Mouse (Mus musculus): ENCODE data around the gene Klhl4.

Gene Klhl4

DNA sequence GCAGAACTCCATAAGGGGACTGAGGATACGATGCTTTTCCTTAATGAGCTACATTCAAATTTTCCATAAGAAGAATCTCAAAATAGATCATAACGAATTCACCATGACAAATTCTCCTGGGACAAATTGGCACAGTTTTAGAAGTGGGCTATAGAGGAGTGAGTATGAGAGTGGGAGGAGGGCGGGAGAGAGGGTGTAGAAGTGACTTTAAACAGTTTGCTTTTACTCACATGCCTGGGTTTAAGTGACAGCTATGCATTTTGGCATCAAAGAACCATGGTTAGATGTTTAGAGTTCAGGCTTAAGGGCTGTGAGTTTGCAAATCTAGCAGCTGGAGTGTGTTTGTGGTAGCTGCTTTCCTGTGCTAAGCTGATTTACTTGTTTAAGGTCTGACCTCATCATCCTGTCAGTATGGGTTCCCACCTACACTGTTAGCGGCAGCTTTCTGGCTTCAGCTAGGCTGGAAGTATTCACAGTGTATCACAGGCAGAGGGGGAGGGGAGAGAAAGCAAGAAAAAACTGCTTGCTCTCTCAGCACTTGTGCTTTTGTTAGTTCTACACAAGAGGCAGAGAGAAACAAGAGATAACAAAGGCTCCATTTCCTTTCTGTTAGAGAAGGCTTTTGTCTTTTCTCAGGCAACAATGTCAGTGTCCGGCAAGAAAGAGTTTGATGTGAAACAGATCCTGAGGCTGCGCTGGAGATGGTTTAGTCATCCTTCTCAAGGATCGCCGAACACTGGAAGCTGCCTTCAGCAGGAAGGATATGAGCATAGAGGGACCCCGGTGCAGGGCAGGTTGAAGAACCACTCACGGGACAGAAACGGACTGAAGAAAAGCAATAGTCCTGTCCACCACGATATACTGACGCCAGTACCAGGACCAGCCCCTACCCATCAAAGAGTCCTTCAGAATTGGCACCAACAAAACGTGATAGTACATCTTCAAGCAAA lies at the start of gene Klhl4:
TSS of gene Klhl4 (plus strand) at position 552 of the 950 bp plus-strand sequence.
- DNase-seq = peak; percentile 56

DNA sequence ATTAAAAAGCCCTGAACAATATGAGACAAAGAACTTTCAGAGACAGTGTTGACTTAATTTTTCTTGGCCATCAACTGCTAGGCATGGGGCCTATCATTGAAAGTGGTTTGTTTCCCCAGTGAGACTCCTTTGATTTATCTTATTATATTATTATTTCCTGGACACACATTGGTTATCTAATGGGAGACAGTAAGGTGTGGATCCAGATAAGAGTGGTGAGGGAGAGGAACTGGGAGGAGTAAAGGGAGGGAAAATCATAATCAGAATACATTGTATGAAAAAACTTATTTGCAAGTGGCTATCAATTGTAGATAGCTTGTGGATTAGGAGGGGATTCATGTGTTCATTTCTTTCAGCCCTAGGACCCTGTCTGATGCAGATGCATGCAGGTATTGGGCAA lies 10.0 kb downstream of the Klhl4 start:
- no peak for DNase-seq

DNA sequence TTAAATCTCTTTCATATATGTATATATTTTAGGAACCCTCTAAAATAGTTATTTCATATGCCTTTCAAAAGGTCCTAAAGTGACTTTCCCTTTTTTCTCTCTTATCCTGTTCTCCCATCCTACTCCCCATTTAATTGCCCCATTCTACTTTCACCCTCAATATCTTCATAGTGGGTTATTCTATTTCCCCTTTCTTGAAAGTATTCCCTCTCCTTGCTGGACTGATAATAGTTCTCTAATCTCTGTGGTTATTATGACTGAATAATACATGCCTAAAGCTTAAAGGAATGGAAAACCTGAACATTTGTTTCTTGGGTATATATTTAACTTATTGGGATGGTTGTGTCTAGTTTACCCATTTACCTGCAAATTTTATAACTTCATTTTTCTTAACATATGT lies 12.6 kb downstream of the Klhl4 start:
- no peak for DNase-seq

DNA sequence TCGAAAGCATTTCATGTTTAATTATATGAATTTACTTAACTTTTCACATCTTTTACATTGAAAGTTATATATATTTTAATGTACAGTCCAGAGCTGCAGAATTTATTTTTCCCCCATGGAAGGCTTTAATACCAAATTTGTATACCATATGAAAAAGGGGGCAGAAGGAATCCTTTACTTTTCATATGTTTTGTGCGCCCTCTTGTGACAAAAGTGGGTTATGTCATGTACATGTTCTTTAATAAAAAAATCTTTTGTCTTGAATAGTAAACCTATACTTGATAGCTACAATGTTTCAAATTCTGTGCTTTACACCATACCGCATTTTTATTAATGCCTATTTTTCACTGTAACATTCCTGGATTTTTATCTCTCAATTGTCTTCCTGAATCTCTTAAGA lies 84.0 kb downstream of the Klhl4 start:
- DNase-seq = peak; percentile 57

DNA sequence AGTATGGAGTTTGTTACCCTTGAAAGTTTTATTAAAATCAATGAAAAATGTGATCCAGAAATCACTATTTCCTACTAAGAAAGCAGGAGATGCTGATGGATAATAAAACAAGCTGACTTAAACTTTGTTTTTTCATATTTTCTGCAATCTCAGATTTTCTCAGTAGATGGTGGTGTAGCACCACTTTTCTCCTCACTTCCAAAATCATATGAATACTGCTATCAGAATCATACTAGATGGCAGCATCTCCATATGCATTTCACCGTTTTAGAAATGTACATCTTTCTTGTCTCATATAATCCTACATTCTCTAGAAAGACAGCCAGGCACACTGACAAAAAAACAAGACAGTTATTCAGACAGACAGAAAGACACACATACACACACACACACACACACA lies 108.2 kb downstream of the Klhl4 start:
- peak; percentile 1 for DNase-seq

Measured in embryo, embryonic 11 days (tissue).